Mouse (Mus musculus): ENCODE measurements around the gene Ybx2. TPM values are rescaled to one million over a fixed set of nuclear protein-coding genes. Genes with fewer than 3 reads are reported as not detected.

Gene Ybx2
- polyA plus RNA-seq, 1 experiment from 2014 or later: 0.42 TPM

DNA sequence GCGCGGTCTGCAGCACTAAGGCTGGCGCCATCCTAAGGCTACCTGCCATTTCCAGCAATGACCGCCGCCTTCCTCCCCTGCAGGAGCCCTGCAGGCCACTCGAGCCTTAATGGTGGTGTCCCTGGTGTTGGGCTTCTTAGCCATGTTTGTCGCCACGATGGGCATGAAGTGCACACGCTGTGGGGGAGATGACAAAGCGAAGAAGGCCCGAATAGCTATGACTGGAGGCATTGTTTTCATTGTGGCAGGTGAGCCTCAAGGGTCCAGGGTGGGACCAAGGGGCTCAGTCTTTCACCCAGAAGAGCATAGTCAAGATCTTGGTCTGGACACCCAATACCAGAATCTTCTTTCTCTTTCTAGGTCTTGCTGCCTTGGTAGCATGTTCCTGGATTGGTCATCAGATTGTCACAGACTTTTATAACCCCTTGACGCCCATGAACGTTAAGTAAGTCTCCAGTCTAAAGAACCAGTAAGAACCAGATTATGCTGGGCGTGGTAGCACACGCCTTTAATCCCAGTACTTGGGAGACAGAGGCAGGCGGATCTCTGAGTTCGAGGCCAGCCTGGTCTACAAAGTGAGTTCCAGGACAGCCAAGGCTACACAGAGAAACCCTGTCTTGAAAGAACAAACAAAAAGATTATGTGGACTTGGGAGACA is 31.4 kb downstream of the Ybx2 start:
- no peak for ATAC-seq
- no peaks in the 10 kb centered on the region for H3K9me3 ChIP-seq (ENCODE audit: control insufficient read depth)
- WGBS: 19% methylated on average over 17 of the region's 17 CpGs
- H3K4me2 ChIP-seq (replicated peaks; ENCODE audit: low read depth): peak overlapping the region; percentile 70
- H3K9ac ChIP-seq (ENCODE audit: low read depth, low read length): peak overlapping the region; percentile 90
- 0 out of 2 replicates have a peak, but pooled peaks cover 4% of the 10 kb centered on the region for H3K27me3 ChIP-seq (replicated peaks; ENCODE audit: control insufficient read depth, insufficient read depth, low read length)
- peaks cover 12% of the 10 kb centered on the region for H3K36me3 ChIP-seq (ENCODE audit: control insufficient read depth, insufficient read depth)
- TF ChIP-seq CTCF (IDR thresholded peaks at IDR 0.05; ENCODE audit: low read depth): no peak
- peak overlapping the region; percentile 96 for H3K27ac ChIP-seq (ENCODE audit: low read depth, low read length)
- no peaks in the 10 kb centered on the region for H3K4me1 ChIP-seq (replicated peaks; ENCODE audit: control insufficient read depth, insufficient read depth, low read length)
- H3K4me3 ChIP-seq (ENCODE audit: low read depth, low read length): peak overlapping the region; percentile 68

DNA sequence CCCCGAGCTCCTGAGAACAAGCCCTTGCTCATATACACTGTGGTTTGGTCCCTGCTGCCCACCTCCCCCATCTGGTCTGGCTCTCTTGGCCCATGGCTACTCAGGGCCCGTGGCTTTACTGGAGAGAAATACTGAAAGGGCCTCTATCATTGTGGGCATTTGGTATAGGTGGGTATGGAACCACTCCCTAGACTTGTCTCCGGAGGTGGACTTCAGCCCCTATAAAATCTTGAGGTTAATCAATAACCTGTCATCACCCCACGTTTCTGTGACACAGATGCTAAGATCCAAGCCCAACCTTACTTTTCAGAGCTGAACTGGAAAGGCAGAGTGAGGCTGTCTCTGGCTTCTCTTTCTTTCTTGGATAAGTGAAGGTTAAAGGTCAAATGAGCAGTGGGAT is 33.2 kb downstream of the Ybx2 start:
- Histone ChIP-seq H3K36me3 (ENCODE audit: control insufficient read depth, insufficient read depth) (peaks cover 27% of the 10 kb centered on the region), H3K9me3 (ENCODE audit: control insufficient read depth) (no peaks in the 10 kb centered on the region), H3K9ac (ENCODE audit: low read depth, low read length) (no peak overlapping the region), H3K27ac (ENCODE audit: low read depth, low read length) (peak overlapping the region; percentile 96), H3K4me2 (replicated peaks; ENCODE audit: low read depth) (peak overlapping the region; percentile 70), H3K4me1 (replicated peaks; ENCODE audit: control insufficient read depth, insufficient read depth, low read length) (no peaks in the 10 kb centered on the region), H3K4me3 (ENCODE audit: low read depth, low read length) (no peak overlapping the region), H3K27me3 (replicated peaks; ENCODE audit: control insufficient read depth, insufficient read depth, low read length) (0 out of 2 replicates have a peak, but pooled peaks cover 4% of the 10 kb centered on the region)
- no peak for TF ChIP-seq CTCF (IDR thresholded peaks at IDR 0.05; ENCODE audit: low read depth)
- ATAC-seq: peak; percentile 49
- 33% methylated on average over 4 of the region's 4 CpGs for WGBS

DNA sequence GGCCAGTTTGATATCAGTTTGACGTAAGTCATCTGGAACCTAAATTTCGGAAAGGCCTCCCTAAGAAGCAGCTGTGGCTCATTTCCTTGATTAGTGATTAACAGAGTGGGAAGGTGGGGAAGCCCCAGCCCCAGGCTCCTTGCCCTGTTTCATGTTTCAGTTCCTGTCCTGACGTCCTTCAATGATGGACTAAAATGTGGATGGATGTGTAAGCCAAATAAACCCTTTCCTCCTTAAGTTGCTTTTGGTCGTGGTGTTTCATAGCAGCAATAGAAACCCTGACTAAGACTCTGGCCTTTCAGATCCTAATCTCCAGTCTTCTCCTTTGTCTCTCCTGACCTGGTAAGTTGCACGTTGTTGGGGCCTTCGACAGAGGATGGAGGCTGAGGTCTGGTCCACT is 34.6 kb downstream of the Ybx2 start:
- peaks cover 35% of the 10 kb centered on the region for H3K36me3 ChIP-seq (ENCODE audit: control insufficient read depth, insufficient read depth)
- no peak for ATAC-seq
- H3K4me3 ChIP-seq (ENCODE audit: low read depth, low read length): no peak overlapping the region
- 41% methylated on average over 6 of the region's 6 CpGs for WGBS
- no peak overlapping the region for H3K9ac ChIP-seq (ENCODE audit: low read depth, low read length)
- H3K27ac ChIP-seq (ENCODE audit: low read depth, low read length): peak overlapping the region; percentile 17; the same call in 1 of the 2 replicates
- H3K4me2 ChIP-seq (replicated peaks; ENCODE audit: low read depth): 0 out of 2 replicates have a peak overlapping the region, but pooled peaks have one; percentile 2
- no peaks in the 10 kb centered on the region for H3K9me3 ChIP-seq (ENCODE audit: control insufficient read depth)
- no peak for TF ChIP-seq CTCF (IDR thresholded peaks at IDR 0.05; ENCODE audit: low read depth)
- H3K27me3 ChIP-seq (replicated peaks; ENCODE audit: control insufficient read depth, insufficient read depth, low read length): 0 out of 2 replicates have a peak, but pooled peaks cover 3% of the 10 kb centered on the region
- H3K4me1 ChIP-seq (replicated peaks; ENCODE audit: control insufficient read depth, insufficient read depth, low read length): no peaks in the 10 kb centered on the region

DNA sequence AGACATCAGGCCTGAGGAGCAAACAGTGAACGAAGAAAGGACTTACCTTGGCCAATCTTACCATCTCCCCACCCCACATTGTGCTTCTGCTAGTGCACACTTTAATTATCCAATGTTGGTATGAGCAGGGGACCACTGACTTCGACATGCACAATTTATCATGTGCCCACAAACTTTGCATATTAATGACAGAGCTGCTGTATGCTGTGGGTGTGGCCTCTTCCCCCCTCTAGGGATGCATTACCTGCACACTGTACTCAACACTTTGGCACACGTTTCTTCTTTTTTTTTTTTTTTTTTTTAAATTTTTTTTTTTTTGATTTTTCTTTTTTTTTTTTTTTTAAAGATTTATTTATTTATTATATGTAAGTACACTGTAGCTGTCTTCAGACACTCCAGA is 35.2 kb downstream of the Ybx2 start:
- Histone ChIP-seq H3K9me3 (ENCODE audit: control insufficient read depth) (no peaks in the 10 kb centered on the region), H3K4me1 (replicated peaks; ENCODE audit: control insufficient read depth, insufficient read depth, low read length) (no peaks in the 10 kb centered on the region), H3K27me3 (replicated peaks; ENCODE audit: control insufficient read depth, insufficient read depth, low read length) (no peaks in the 10 kb centered on the region), H3K27ac (ENCODE audit: low read depth, low read length) (peak overlapping the region; percentile 17; the same call in 1 of the 2 replicates), H3K4me2 (replicated peaks; ENCODE audit: low read depth) (0 out of 2 replicates have a peak overlapping the region, but pooled peaks have one; percentile 2), H3K36me3 (ENCODE audit: control insufficient read depth, insufficient read depth) (peaks cover 40% of the 10 kb centered on the region), H3K9ac (ENCODE audit: low read depth, low read length) (no peak overlapping the region), H3K4me3 (ENCODE audit: low read depth, low read length) (no peak overlapping the region)
- TF ChIP-seq CTCF (IDR thresholded peaks at IDR 0.05; ENCODE audit: low read depth): no peak
- 47% methylated on average over 3 of the region's 3 CpGs for WGBS
- no peak for ATAC-seq

DNA sequence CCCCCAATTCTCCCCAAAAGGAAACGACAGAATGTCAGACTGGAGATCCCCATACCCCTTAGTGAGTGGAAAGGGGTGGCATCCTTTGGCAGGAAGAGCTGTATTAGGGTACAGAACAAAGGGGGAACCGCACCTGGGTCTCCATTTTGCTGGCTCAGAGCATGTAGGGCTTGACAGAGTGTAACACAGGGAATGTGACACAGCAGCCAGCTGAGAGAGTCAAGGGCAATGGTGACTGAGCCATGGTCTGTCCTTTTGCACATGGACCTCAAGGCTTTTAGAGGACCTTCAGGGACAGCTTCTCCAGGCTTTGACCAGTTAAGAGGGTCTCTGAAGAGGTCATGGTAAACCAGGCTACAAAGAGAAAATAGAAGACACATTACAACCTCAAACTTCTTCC is 39.3 kb downstream of the Ybx2 start:
- peaks cover 44% of the 10 kb centered on the region for H3K36me3 ChIP-seq (ENCODE audit: control insufficient read depth, insufficient read depth)
- TF ChIP-seq CTCF (IDR thresholded peaks at IDR 0.05; ENCODE audit: low read depth): no peak
- WGBS: 93% methylated on average over 2 of the region's 2 CpGs
- H3K4me2 ChIP-seq (replicated peaks; ENCODE audit: low read depth): no peak overlapping the region
- H3K27ac ChIP-seq (ENCODE audit: low read depth, low read length): no peak overlapping the region
- H3K9me3 ChIP-seq (ENCODE audit: control insufficient read depth): no peaks in the 10 kb centered on the region
- no peak overlapping the region for H3K4me3 ChIP-seq (ENCODE audit: low read depth, low read length)
- H3K27me3 ChIP-seq (replicated peaks; ENCODE audit: control insufficient read depth, insufficient read depth, low read length): no peaks in the 10 kb centered on the region
- H3K4me1 ChIP-seq (replicated peaks; ENCODE audit: control insufficient read depth, insufficient read depth, low read length): no peaks in the 10 kb centered on the region
- ATAC-seq: no peak
- H3K9ac ChIP-seq (ENCODE audit: low read depth, low read length): no peak overlapping the region

DNA sequence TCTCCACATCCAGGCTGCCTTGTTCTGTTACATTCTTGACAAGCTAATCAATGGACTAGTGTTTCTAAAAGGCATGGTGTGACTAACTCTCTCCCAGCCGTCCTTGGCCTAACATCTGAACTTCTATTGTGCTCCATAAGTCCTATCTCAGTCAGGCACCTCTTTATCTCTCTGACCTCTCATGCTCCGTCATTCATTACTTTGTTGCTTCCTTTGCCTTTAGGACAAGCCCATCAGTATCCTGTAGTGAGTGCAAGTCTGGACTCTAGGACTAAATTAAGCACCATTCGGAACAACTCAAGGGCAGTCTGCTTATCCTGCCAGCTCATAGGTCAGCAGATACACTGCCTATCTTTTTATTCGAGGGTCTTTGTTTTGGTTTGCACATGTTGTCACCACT is 40.7 kb downstream of the Ybx2 start:
- Histone ChIP-seq H3K36me3 (ENCODE audit: control insufficient read depth, insufficient read depth) (peaks cover 42% of the 10 kb centered on the region), H3K27me3 (replicated peaks; ENCODE audit: control insufficient read depth, insufficient read depth, low read length) (no peaks in the 10 kb centered on the region), H3K4me1 (replicated peaks; ENCODE audit: control insufficient read depth, insufficient read depth, low read length) (no peaks in the 10 kb centered on the region), H3K4me2 (replicated peaks; ENCODE audit: low read depth) (no peak overlapping the region), H3K9me3 (ENCODE audit: control insufficient read depth) (no peaks in the 10 kb centered on the region), H3K27ac (ENCODE audit: low read depth, low read length) (no peak overlapping the region), H3K4me3 (ENCODE audit: low read depth, low read length) (no peak overlapping the region), H3K9ac (ENCODE audit: low read depth, low read length) (no peak overlapping the region)
- ATAC-seq: no peak
- WGBS: 76% methylated on average over 4 of the region's 4 CpGs
- TF ChIP-seq CTCF (IDR thresholded peaks at IDR 0.05; ENCODE audit: low read depth): no peak
